Mouse (Mus musculus): ENCODE data around the gene Cab39l. TPM values are rescaled to one million over a fixed set of nuclear protein-coding genes. Genes with fewer than 3 reads are reported as not detected.

The Cab39l gene
- polyA plus RNA-seq, 1 experiment from 2014 or later: 26.2 TPM

DNA sequence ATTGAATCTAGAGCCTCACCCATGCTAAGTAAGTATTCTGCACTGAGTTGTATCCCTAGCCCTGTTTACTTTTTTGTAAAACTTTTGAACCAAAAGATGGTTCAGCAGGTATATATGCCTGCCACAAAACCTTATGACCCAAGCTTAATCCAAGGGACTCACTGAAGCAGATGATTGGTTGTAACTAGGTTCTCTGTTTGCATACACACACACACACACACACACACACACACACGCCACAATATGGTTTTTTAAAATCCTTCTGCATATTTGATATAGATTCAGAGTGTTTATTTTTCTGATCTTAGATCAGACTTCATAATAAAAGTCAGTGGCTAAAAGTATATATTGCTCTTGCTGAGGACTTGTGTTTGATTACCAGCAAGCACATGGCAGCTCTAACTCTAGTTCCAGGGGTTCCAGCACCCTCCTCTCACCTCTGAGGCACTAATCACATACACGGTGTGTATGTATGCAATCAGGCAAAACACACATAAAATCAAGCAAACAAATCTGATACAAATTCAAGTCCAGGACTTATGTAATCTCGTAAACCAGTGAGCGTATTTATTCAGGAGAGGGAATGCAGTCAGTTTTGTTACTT is 97.2 kb downstream of the Cab39l start:
- Histone ChIP-seq H3K36me3 (ENCODE audit: inconsistent target) (peaks cover 15% of the 10 kb centered on the region), H3K79me2 (ENCODE audit: inconsistent target) (no peaks in the 10 kb centered on the region), H3K27ac (no peak overlapping the region), H3K4me3 (ENCODE audit: inconsistent target) (no peak overlapping the region)
- 96% methylated on average over 4 of the region's 4 CpGs for WGBS (ENCODE audit: missing documents)

GRCm38 (mm10) chr14:59540230-59540629 is 99.5 kb downstream of the Cab39l start:
- WGBS (ENCODE audit: missing documents): 100% methylated on average over 2 of the region's 2 CpGs

GRCm38 (mm10) chr14:59540761-59541160 is 100.0 kb downstream of the Cab39l start:
- no peaks in the 10 kb centered on the region for H3K79me2 ChIP-seq (ENCODE audit: inconsistent target)
- no peak overlapping the region for H3K27ac ChIP-seq
- WGBS (ENCODE audit: missing documents): 89% methylated on average over 6 of the region's 6 CpGs
- H3K4me3 ChIP-seq (ENCODE audit: inconsistent target): no peak overlapping the region
- peaks cover 15% of the 10 kb centered on the region for H3K36me3 ChIP-seq (ENCODE audit: inconsistent target)

More at GRCm38 (mm10) chr14:59540230-59540629, 99.5 kb downstream of the Cab39l start:
- Histone ChIP-seq H3K79me2 (ENCODE audit: inconsistent target) (no peaks in the 10 kb centered on the region), H3K27ac (no peak overlapping the region), H3K4me3 (ENCODE audit: inconsistent target) (no peak overlapping the region), H3K36me3 (ENCODE audit: inconsistent target) (peaks cover 15% of the 10 kb centered on the region)

DNA sequence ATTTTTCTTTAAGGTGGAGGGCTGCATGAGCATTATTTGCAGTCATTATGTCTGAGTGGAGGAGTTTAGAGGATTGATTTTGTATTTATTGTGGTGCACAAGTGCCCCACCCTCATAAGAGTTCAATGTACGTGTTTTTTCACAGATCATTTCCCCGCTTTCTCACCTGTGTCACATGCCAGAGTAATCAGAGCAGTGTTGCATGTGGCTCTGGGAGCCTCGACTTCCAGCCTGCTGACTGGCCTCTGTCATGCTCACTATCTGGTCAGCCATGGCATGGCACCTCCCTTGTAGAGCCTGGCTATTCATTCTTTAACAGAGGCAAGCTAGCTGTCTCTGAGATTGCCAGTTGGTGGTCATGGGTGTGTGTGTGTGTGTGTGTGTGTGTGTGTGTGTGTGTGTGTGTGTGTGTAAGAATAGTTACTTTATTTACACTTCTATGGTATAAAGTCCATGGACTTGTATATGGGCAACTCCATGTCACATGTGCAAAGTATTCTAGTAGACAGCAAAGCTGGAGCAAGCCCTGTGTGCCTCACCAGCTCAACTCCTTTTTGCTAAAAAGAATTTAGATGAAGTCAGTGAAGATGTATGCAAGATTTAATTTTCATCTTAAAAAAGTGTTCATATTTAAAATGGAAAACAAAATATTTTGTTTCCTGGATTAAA is 102.5 kb downstream of the Cab39l start:
- Histone ChIP-seq H3K27ac (no peak overlapping the region), H3K36me3 (ENCODE audit: inconsistent target) (peaks cover 26% of the 10 kb centered on the region)
- WGBS (ENCODE audit: missing documents): 92% methylated on average over 3 of the region's 3 CpGs

GRCm38 (mm10) chr14:59543956-59544355 is 103.2 kb downstream of the Cab39l start:
- H3K36me3 ChIP-seq (ENCODE audit: inconsistent target): peaks cover 24% of the 10 kb centered on the region
- H3K79me2 ChIP-seq (ENCODE audit: inconsistent target): no peaks in the 10 kb centered on the region
- 99% methylated on average over 5 of the region's 5 CpGs for WGBS (ENCODE audit: missing documents)
- H3K4me3 ChIP-seq (ENCODE audit: inconsistent target): no peak overlapping the region
- H3K27ac ChIP-seq: no peak overlapping the region

More for the DNA sequence above, 102.5 kb downstream of the Cab39l start:
- Histone ChIP-seq H3K4me3 (ENCODE audit: inconsistent target) (no peak overlapping the region), H3K79me2 (ENCODE audit: inconsistent target) (no peaks in the 10 kb centered on the region)

- Histone ChIP-seq H3K79me2 (ENCODE audit: inconsistent target) (no peaks in the 10 kb centered on the region), H3K4me3 (ENCODE audit: inconsistent target) (no peak overlapping the region), H3K27ac (no peak overlapping the region), H3K36me3 (ENCODE audit: inconsistent target) (peaks cover 11% of the 10 kb centered on the region; the same call in 1 of the 2 replicates)
- WGBS (ENCODE audit: missing documents): 92% methylated on average over 7 of the region's 7 CpGs
These were observed 105.5 kb downstream of the Cab39l start for GRCm38 (mm10) chr14:59546162-59546880.

DNA sequence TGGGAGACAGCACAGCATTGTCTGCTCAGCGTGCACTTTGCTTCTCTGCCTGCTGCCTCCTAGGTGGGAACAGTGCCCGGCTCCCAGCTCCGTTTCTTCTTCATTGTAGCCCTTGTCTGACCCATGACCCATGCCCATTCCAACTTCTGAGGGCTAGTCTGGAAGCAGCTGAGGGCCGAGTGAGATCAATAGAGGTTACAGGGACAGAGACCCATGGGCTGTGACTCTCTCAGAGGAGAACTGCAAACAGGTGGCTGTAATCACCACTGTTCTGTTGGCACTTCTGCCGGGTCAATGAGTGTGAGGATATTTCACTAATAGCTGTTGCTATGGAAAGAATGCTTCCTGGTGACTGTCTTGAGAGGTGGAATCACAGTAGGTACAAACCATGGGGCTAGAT is 106.8 kb downstream of the Cab39l start:
- H3K36me3 ChIP-seq (ENCODE audit: inconsistent target): peaks cover 11% of the 10 kb centered on the region; the same call in 1 of the 2 replicates

GRCm38 (mm10) chr14:59548532-59548931 is 107.8 kb downstream of the Cab39l start:
- peaks cover 11% of the 10 kb centered on the region; the same call in 1 of the 2 replicates for H3K36me3 ChIP-seq (ENCODE audit: inconsistent target)
- 86% methylated on average over 2 of the region's 2 CpGs for WGBS (ENCODE audit: missing documents)
- no peak overlapping the region for H3K27ac ChIP-seq
- H3K79me2 ChIP-seq (ENCODE audit: inconsistent target): no peaks in the 10 kb centered on the region
- no peak overlapping the region for H3K4me3 ChIP-seq (ENCODE audit: inconsistent target)

More for the DNA sequence above, 106.8 kb downstream of the Cab39l start:
- no peak overlapping the region for H3K27ac ChIP-seq
- H3K79me2 ChIP-seq (ENCODE audit: inconsistent target): no peaks in the 10 kb centered on the region
- no peak overlapping the region for H3K4me3 ChIP-seq (ENCODE audit: inconsistent target)
- 91% methylated on average over 5 of the region's 5 CpGs for WGBS (ENCODE audit: missing documents)

- Histone ChIP-seq H3K27ac (no peak overlapping the region), H3K79me2 (ENCODE audit: inconsistent target) (no peaks in the 10 kb centered on the region), H3K36me3 (ENCODE audit: inconsistent target) (peaks cover 11% of the 10 kb centered on the region; the same call in 1 of the 2 replicates), H3K4me3 (ENCODE audit: inconsistent target) (no peak overlapping the region)
- 96% methylated on average over 6 of the region's 6 CpGs for WGBS (ENCODE audit: missing documents)
These were observed 108.3 kb downstream of the Cab39l start for GRCm38 (mm10) chr14:59549106-59549505.

DNA sequence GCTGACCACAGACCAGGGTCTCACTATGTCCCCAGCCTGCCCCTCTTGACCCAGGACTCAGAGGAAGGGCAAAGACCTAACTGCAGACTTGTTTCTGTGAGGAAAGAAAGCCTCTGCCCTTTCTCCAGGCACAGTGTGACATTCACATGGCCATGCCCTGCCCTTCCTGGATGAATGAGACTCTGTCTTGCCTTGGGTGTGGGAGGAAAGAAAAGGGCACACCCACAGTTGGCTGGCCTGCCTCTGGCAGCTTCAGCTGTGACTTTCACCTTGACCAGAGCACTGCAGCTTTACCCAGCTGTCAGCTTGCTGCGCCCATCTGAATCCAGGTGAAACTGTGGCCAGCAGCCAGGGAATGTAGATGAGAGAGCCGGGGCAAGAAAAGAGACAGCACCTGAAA is 110.1 kb downstream of the Cab39l start:
- Histone ChIP-seq H3K36me3 (ENCODE audit: inconsistent target) (peaks cover 11% of the 10 kb centered on the region; the same call in 1 of the 2 replicates), H3K79me2 (ENCODE audit: inconsistent target) (no peaks in the 10 kb centered on the region), H3K27ac (no peak overlapping the region), H3K4me3 (ENCODE audit: inconsistent target) (no peak overlapping the region)
- WGBS (ENCODE audit: missing documents): 100% methylated on average over 2 of the region's 2 CpGs

- no peak overlapping the region for H3K4me3 ChIP-seq (ENCODE audit: inconsistent target)
- 96% methylated on average over 8 of the region's 8 CpGs for WGBS (ENCODE audit: missing documents)
- peaks cover 11% of the 10 kb centered on the region; the same call in 1 of the 2 replicates for H3K36me3 ChIP-seq (ENCODE audit: inconsistent target)
- no peak overlapping the region for H3K27ac ChIP-seq
- no peaks in the 10 kb centered on the region for H3K79me2 ChIP-seq (ENCODE audit: inconsistent target)
These were observed 111.2 kb downstream of the Cab39l start for GRCm38 (mm10) chr14:59551956-59552355.

DNA sequence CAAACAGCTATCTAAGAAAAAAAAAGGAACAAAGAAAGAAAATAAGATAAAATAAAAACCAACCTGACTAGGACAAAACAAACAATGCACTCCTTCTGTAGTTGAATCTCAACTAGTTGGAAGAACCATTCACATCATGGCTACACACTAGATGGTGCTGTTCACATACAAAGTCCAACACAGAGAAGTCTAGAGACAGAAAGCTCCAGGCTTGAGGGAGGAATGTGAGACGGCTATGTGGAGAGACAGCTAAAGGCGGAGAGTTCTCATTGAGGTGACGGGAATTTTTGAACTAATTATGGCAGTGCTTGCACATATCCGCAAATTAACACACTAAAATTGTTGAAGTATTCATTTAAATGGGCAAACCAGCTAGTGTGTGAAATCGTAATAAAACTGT is 113.3 kb downstream of the Cab39l start:
- Histone ChIP-seq H3K4me3 (ENCODE audit: inconsistent target) (no peak overlapping the region), H3K36me3 (ENCODE audit: inconsistent target) (no peaks in the 10 kb centered on the region), H3K79me2 (ENCODE audit: inconsistent target) (no peaks in the 10 kb centered on the region), H3K27ac (no peak overlapping the region)
- WGBS (ENCODE audit: missing documents): 89% methylated on average over 5 of the region's 5 CpGs

- H3K27ac ChIP-seq: no peak overlapping the region
- H3K79me2 ChIP-seq (ENCODE audit: inconsistent target): no peaks in the 10 kb centered on the region
- no peak overlapping the region for H3K4me3 ChIP-seq (ENCODE audit: inconsistent target)
- WGBS (ENCODE audit: missing documents): 31% methylated on average over 8 of the region's 8 CpGs
- H3K36me3 ChIP-seq (ENCODE audit: inconsistent target): no peaks in the 10 kb centered on the region
These were observed 114.2 kb downstream of the Cab39l start for GRCm38 (mm10) chr14:59555018-59555417.

- 66% methylated on average over 13 of the region's 13 CpGs for WGBS (ENCODE audit: missing documents)
- H3K27ac ChIP-seq: no peak overlapping the region
- H3K36me3 ChIP-seq (ENCODE audit: inconsistent target): no peaks in the 10 kb centered on the region
- no peak overlapping the region for H3K4me3 ChIP-seq (ENCODE audit: inconsistent target)
- no peaks in the 10 kb centered on the region for H3K79me2 ChIP-seq (ENCODE audit: inconsistent target)
These were observed 115.3 kb downstream of the Cab39l start for GRCm38 (mm10) chr14:59555928-59556531.

Measured in macrophage (primary cell).